Mouse (Mus musculus): ENCODE results near the gene Actbl2.

The Actbl2 gene

DNA sequence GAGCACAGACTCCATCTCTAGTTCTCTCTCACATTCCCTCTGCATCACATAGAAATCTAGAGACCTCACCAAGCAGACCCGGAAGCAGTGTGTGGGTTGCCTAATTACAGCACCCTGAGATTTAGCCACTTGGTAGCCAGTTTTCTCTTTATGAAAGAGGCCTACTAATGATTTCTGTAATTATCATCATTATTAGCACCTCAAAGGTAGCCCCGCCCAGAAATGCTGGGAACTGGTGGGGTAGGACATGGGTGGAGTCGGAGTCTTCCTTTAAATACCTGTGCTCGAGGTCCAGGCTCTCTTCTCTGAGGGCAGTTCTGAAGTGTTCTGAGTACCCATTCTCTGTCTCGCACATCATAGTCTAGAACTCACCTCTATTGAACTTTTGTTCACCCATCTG lies at the start of gene Actbl2:
Actbl2 (plus strand) TSS at position 301 of the 400 bp plus-strand sequence.
- DNase-seq (ENCODE audit: low read depth, low spot score): no peak

DNA sequence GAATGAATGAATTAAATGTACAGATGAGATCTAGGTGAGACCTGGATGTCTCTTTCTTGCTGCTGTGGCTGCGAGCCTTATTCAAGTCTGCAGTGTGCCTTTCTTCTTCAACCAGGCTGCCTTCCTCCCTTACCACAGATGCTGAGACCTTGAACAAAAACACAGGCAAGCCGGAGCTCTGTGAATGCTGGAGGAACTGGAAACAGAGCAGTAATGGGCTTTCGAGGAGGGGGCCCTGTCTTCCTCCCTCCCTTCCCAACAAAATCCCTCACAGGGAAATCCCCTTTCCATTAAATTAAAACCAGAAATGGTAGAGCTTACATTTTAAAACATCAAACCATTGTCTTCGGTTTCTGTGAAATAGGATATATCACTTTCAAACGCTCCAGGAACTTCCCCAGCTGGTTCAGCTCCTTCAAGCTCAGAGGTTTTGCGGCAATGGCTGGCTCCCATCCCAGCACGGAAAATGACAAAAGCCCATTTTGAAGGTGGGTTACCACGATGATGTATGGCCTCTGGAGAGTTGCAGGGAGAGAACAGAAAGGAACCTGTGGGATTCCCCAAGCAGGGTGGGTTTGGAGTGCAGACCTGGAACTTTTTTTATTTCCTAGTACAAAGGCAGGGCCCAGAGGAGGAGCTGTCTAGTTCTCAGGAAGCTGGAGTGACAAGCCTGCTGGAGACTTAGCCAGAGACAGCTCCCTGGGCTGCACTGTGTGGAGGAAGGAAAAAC lies 44.0 kb upstream of the Actbl2 start:
- no peak for DNase-seq (ENCODE audit: low read depth, low spot score)

GRCm38 (mm10) chr13:111228768-111229167 lies 26.0 kb upstream of the Actbl2 start:
- no peak for DNase-seq (ENCODE audit: low read depth, low spot score)

DNA sequence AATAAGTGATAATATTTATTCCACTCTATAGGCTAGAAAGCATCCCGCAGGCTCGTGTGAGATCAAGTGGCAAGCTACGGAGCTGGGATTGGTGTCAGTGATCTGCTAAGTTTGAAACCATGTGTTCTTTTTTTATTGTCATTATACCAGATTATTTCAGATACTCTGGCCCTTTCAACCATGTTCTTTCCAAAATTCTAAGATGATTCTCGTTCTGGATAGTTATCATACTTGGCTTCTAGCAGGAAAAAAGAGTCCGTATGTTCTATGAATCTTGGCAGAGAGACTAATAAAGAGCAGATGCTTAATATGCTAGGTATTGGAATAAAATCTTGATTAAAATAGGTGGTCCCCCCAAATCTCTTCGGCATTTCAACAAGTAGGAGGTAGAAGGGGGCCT lies 25.3 kb upstream of the Actbl2 start:
- DNase-seq (ENCODE audit: low read depth, low spot score): no peak

DNA sequence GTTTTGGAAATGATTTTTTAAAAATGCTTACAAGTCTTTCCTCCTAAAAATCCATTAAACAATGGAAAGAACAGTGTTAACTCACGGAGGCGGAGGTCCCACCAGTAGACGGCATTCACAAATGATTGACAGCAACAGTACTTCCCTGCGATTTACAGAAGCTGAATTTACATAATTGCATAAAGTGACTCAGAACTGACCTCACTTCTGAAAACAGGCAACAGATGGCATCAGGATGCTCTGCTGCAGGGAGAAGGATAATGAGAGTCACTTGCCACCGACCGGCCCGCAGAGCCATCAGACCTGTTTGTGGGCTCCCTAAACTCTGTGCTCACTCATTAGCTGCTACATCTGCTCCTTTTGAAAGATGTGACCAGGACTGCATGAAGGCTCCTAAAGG lies 22.4 kb upstream of the Actbl2 start:
- DNase-seq (ENCODE audit: low read depth, low spot score): no peak

- peak; percentile 61 for DNase-seq (ENCODE audit: low read depth, low spot score)
These were observed 21.5 kb upstream of the Actbl2 start for GRCm38 (mm10) chr13:111233356-111233755.

DNA sequence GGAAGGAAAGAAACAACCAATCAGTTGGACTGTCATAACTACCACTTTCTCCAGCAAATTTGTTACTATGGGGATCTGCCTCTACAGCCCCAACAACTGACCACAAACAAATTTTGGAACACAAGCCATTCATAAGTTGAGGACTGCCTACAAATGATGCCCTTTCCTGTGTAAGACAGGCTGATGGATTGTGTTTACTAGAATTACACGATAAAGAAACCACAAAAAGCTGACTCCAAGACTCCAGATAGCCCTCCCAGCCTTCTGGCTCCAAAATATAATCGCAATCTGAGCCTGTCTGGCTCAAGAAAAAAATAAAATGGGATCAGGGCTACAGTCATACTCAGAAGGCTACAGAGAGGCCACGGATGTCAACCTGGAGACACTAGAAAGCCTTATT lies 20.2 kb upstream of the Actbl2 start:
- no peak for DNase-seq (ENCODE audit: low read depth, low spot score)

DNA sequence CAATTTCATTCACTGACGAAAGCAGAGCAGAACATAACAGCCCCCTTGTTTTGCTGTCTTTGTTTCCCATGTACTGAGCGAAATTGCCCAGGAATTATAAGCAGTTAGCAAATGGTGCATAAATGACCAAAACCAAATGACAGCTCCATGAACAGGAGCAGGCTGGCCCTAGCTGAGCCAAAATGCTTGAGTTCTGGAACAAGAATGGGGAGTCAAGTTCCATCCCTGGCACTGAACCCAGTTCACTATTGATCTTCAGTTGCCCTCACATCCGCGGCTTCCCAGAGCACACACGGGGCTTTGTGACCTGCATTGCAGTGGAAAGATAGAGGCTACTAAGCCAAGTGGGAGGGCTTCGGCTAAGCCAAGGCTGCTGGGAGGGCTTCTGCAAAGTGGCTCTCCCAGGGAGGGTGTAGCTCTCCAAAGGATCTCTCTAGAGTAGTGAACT lies 19.1 kb upstream of the Actbl2 start:
- no peak for DNase-seq (ENCODE audit: low read depth, low spot score)

- DNase-seq (ENCODE audit: low read depth, low spot score): no peak
These were observed 18.4 kb upstream of the Actbl2 start for GRCm38 (mm10) chr13:111236461-111236864.

- peak; percentile 63 for DNase-seq (ENCODE audit: low read depth, low spot score)
These were observed 17.5 kb upstream of the Actbl2 start for GRCm38 (mm10) chr13:111237296-111237695.

DNA sequence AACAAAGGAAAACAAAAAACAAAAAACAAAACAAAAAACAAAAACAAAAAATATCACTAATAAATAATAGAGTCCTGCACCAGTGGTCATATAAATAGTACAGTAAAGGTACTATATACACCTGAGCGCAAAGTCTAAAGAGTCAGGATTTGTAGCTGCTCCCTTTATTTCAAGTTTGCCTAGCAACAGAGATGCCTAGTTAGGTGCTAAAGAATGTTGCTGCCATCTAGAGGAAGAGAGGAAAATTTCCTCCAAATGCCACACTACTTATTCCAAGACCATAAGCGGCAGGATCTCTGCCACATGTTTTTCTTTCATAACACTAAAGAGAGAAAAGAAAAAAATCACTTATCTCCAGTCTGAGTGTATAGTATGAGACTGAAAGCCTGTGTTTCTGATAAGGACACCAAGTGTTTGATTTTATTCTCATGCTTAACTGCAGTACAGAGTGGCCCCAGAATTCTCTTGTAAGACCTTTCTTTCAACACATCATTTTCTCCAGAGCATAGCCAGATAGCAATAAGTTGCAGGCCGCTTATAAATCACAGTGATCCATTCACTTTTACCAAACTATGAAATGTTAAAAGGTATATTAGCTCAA lies 16.8 kb upstream of the Actbl2 start:
- peak; percentile 73 for DNase-seq (ENCODE audit: low read depth, low spot score)

DNA sequence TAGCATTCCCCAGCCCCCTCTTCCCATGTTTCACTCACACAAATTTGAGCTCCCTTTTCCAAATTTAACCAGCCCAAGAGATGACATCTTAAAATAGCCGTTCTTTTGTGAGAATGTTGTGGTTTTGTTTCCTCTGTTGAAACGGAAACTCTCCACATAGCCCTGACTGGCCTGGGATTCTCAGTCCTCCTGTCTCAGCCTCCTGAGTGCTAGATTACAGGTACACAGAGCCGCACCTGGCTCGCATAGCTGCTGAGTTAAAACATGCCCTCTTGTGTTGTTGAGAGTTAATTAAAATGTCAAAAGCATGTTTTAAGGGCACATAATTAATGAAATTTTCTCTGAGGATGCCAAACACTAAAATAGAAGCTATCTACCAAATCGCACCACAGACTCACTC lies 3.7 kb upstream of the Actbl2 start:
- DNase-seq (ENCODE audit: low read depth, low spot score): no peak

DNA sequence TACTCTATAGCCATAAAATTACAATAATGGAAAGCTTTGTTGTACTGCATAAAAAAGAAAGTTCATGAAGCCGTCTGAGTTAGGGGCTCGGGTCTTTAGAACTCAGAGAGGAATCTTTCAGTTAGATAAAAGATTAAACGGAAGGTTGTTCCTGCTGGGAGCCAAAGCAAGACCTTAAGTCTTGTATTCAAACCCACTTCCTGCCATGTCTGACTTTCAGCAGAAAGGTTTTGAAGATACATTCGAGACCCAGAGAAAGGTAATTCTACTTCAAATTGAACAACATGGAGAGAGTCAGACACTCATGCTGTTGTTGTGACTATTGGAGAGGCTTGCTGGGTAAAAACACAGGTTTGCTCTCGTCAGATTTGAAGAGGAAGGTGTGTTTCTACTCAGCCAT lies 3.0 kb upstream of the Actbl2 start:
- DNase-seq (ENCODE audit: low read depth, low spot score): no peak

DNA sequence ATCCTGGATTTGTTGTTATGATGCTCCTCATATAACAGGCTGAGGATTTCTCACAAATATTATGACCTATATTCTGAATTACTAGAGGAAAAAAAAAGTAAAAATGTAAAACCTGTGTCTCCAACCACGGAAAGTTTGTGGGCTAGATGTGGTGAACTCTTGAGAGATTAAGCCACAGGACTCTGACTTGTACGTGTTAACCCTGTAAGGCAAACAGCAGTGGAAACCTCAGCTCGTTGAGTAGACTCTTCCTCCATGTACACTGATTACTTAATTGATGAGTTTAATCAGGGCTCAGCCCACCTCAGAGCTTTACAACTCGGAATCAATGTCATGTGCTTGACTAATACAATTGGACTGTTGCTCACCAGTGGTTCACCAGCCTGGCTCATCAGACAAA lies 3.2 kb downstream of the Actbl2 start:
- no peak for DNase-seq (ENCODE audit: low read depth, low spot score)

DNA sequence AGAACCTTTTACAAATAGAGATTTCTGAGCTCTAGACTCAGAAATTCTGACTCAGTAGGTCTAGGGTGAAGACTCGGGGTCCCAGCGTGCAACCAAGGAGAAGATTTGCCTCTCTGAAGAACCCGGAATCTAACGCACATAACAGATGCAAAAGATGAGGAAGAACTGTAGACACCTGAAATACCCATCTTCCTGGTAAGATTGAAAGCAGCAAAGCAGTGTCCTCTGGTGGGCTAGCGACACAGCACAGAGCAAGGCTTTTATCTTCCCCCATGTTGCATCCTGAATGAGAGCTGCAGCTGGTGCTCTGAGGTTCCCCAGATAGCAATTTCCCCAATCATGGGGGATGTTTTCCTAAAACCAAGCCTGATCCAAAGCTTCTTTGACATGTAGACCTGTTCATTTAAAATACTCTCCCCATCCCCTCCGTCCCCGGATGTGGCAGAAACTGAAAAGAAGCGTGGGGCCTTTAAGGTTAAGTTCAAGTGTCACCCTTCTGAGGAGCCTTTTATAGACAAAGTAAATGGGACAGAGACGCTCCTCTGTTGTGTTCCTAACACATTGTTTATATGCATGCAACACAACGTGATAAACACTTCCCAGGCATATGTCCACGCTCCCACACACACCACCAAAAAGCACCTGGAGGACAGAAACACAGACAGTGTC lies 3.7 kb downstream of the Actbl2 start:
- DNase-seq (ENCODE audit: low read depth, low spot score): no peak

- DNase-seq (ENCODE audit: low read depth, low spot score): no peak
These were observed 4.3 kb downstream of the Actbl2 start for GRCm38 (mm10) chr13:111259093-111259491.

- no peak for DNase-seq (ENCODE audit: low read depth, low spot score)
These were observed 4.9 kb downstream of the Actbl2 start for GRCm38 (mm10) chr13:111259711-111260110.

GRCm38 (mm10) chr13:111263186-111263585 lies 8.4 kb downstream of the Actbl2 start:
- no peak for DNase-seq (ENCODE audit: low read depth, low spot score)

GRCm38 (mm10) chr13:111263758-111264157 lies 8.9 kb downstream of the Actbl2 start:
- no peak for DNase-seq (ENCODE audit: low read depth, low spot score)

DNA sequence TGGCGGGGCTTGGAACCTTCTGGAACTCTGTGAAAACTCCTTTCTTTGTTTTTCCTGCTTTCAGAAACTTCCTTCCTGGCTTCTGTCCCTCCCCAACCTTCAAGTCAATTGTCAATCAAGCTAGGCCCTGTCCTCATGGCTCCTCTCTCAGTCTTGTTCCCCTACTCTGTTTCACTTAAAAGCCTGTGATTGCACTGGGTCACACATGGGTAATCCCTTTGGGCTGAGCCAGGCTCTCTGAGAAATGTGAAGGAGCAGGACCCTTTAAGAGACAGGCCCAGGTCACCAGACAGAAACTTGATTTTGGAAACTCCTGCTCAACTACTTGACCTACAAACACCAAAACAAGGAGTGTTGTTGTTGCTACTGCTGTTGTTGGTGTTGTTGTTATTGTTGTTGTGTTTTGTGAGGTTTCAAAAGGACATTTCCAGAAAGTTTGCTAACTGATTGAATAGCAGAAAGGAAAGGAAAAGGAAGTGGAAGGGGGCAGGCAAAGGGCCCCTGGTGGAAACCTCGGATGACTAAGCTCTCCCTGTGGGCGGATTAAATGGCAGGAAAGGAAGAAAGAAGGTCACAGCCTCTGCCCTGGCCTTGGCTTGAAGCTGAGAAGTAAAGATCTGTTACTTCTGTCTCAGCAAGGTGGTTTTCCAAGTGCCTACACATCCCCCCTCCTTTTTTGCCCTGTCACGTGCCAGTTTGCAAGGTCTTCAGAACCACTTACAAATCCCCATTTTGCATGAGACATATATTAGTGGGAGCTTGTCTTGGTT lies 10.6 kb downstream of the Actbl2 start:
- no peak for DNase-seq (ENCODE audit: low read depth, low spot score)

DNA sequence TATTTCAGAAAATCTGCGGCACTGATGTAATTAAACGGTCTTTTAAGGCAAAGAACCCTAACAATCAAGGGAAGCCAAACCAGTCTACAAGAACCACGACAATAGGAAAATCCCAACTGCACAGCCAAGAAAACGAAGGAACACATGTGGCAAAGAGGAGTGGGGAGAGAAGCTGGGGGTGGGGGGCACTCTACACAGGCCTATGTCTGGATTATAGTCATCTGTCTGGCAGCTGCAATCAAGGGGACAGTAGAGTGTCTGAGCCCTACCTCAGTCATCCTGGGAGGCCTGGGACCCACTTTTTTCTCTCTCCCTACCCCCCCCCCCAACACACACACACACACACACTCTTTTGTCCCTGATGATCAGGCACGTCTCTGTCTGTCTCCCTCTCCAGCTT lies 12.0 kb downstream of the Actbl2 start:
- DNase-seq (ENCODE audit: low read depth, low spot score): no peak

GRCm38 (mm10) chr13:111268992-111269391 lies 14.2 kb downstream of the Actbl2 start:
- DNase-seq (ENCODE audit: low read depth, low spot score): no peak
